Mouse (Mus musculus): ENCODE measurements at regions not wholly inside any gene's neighbourhood (a gene's known extent, or its start where the extent isn't known, plus 50 kb on each side); places are given as distances from the start of the nearest gene placed in this dataset.

DNA sequence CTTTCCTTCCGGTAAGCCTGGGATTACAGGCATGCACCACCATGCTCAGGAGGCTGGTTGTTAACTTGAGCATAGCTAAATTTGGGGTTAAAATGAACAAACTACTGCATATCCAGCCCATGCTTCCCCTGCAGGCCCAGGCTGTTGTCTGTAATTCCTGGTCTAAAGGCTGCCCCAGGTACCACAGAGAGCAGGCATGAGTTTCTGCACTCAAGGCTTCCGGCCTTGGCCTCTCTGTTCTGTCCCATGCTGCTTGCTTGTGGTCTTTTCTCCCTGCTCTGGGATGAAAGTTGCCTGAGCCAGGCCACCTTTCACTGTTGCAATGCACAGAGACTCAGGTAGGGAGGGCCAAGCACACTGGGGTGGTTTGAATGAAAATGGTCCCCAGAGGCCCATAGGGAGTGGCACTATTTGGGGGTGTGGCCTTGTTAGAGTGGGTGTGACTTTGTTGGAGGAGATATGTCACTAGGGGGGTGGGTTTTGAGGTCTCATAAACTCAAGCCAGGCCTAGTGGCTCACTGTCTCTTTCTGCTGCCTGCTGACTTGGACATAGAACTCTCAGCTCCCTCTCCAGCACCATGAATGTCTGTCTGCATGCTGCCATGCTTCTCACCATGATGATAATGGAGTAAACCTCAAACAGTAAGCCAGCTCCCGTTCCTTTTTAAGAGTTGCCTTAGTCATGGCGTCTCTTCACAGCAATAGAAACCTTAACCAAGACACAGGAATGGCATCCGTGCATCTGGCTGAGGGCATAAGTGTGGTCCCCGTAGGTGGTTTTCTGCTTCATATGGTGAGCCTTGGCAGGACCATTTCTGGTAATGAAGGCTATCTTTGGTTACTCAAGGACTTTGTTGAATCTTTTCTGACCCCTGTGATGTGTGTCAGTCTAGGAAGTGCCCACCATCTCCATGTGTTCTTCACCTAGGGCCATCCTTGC is 86.7 kb upstream of the Zfp366 start:
- Histone ChIP-seq H3K36me3 (ENCODE audit: control insufficient read depth, insufficient read depth, low read length) (no peaks in the 10 kb centered on the region), H3K4me1 (ENCODE audit: control insufficient read depth, insufficient read depth, low read length) (peaks cover 2% of the 10 kb centered on the region; the same call in 1 of the 2 replicates), H3K9me3 (ENCODE audit: control insufficient read depth, low read length) (no peaks in the 10 kb centered on the region), H3K27me3 (ENCODE audit: control insufficient read depth, insufficient read depth, low read length) (no peaks in the 10 kb centered on the region), H3K4me2 (replicated peaks; ENCODE audit: low read depth, low read length, severe bottlenecking) (no peak overlapping the region), H3K4me3 (replicated peaks; ENCODE audit: low read length) (no peak overlapping the region), H3K9ac (ENCODE audit: low read depth, low read length, severe bottlenecking) (no peak overlapping the region), H3K27ac (replicated peaks; ENCODE audit: low read depth, low read length) (no peak overlapping the region)
- ATAC-seq (ENCODE audit: low FRiP score, low read depth): no peak
- no peak for TF ChIP-seq POLR2A (IDR thresholded peaks at IDR 0.05; ENCODE audit: borderline replicate concordance, extremely low read depth, insufficient read depth, insufficient read length)
- 90% methylated on average over 6 of the region's 6 CpGs for WGBS
- DNase-seq (ENCODE audit: low spot score): no peak

DNA sequence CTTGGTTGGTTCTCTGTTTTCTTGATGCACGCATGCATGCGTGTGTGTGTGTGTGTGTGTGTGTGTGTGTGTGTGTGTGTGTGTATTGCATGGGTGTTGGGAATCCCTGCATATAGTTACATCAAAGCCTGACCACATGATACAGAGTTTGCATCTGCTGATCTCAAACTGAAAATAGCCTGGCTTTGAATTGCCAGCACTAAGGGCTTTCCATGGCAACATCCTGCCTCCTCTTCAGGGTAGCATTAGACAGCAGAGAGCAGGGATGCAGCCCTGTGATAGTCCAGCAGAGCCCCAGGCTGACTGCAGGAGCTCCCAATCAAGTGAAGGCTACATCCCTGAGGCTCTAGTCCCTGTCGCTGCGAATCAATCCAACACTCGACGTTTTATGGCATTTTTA is 87.8 kb upstream of the Zfp366 start:
- ATAC-seq (ENCODE audit: low FRiP score, low read depth) (no peak), DNase-seq (ENCODE audit: low spot score) (no peak)
- Histone ChIP-seq H3K27ac (replicated peaks; ENCODE audit: low read depth, low read length) (no peak overlapping the region), H3K9ac (ENCODE audit: low read depth, low read length, severe bottlenecking) (no peak overlapping the region), H3K4me3 (replicated peaks; ENCODE audit: low read length) (no peak overlapping the region), H3K4me2 (replicated peaks; ENCODE audit: low read depth, low read length, severe bottlenecking) (no peak overlapping the region), H3K4me1 (ENCODE audit: control insufficient read depth, insufficient read depth, low read length) (peaks cover 9% of the 10 kb centered on the region; the same call in 1 of the 2 replicates), H3K36me3 (ENCODE audit: control insufficient read depth, insufficient read depth, low read length) (no peaks in the 10 kb centered on the region), H3K9me3 (ENCODE audit: control insufficient read depth, low read length) (no peaks in the 10 kb centered on the region), H3K27me3 (ENCODE audit: control insufficient read depth, insufficient read depth, low read length) (no peaks in the 10 kb centered on the region)
- TF ChIP-seq POLR2A (IDR thresholded peaks at IDR 0.05; ENCODE audit: borderline replicate concordance, extremely low read depth, insufficient read depth, insufficient read length): no peak
- WGBS: 87% methylated on average over 6 of the region's 6 CpGs

DNA sequence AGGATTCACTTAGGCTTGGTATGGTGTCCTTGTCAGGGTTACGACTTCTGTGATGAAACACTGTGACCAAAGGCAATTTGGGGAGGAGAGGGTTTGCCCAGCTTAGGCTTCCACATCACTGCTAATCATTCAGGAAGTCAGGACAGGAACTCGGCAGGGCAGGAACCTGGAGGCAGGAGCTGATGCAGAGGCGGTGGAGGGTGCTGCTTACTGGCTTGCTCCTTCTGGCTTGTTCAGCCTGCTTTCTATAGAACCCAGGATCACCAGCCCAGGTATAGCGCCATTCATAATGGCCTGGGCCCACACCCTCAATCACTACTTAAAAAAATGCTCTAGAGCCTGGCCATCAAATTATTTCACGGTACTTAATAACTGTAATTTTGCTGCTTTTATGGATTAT is 89.6 kb upstream of the Zfp366 start:
- 90% methylated on average over 5 of the region's 5 CpGs for WGBS
- Histone ChIP-seq H3K27me3 (ENCODE audit: control insufficient read depth, insufficient read depth, low read length) (no peaks in the 10 kb centered on the region), H3K36me3 (ENCODE audit: control insufficient read depth, insufficient read depth, low read length) (no peaks in the 10 kb centered on the region), H3K9ac (ENCODE audit: low read depth, low read length, severe bottlenecking) (no peak overlapping the region), H3K27ac (replicated peaks; ENCODE audit: low read depth, low read length) (no peak overlapping the region), H3K4me1 (ENCODE audit: control insufficient read depth, insufficient read depth, low read length) (peaks cover 12% of the 10 kb centered on the region; the same call in 1 of the 2 replicates), H3K9me3 (ENCODE audit: control insufficient read depth, low read length) (no peaks in the 10 kb centered on the region), H3K4me3 (replicated peaks; ENCODE audit: low read length) (no peak overlapping the region), H3K4me2 (replicated peaks; ENCODE audit: low read depth, low read length, severe bottlenecking) (no peak overlapping the region)
- no peak for DNase-seq (ENCODE audit: low spot score)
- no peak for TF ChIP-seq POLR2A (IDR thresholded peaks at IDR 0.05; ENCODE audit: borderline replicate concordance, extremely low read depth, insufficient read depth, insufficient read length)
- no peak for ATAC-seq (ENCODE audit: low FRiP score, low read depth)

DNA sequence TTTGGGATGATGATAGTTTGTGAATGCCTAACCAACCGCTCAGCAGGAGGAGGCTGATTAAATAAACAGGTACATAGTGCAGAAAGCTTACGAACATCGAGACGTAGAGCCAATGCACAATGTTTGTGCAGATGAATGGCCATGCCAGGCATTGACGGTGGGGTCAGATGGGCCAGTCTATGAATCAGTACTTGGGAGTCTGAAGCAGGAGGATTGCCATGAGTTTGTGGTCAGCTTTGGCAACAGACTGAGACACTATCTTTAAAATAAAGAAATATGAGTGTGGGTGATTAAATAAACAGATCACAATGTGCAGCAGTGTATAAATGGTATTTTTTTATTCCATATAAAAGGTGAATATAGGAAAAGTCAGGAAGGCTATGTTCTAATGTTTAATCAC is 90.4 kb upstream of the Zfp366 start:
- H3K4me2 ChIP-seq (replicated peaks; ENCODE audit: low read depth, low read length, severe bottlenecking): no peak overlapping the region
- no peak for ATAC-seq (ENCODE audit: low FRiP score, low read depth)
- peaks cover 12% of the 10 kb centered on the region; the same call in 1 of the 2 replicates for H3K4me1 ChIP-seq (ENCODE audit: control insufficient read depth, insufficient read depth, low read length)
- H3K27me3 ChIP-seq (ENCODE audit: control insufficient read depth, insufficient read depth, low read length): no peaks in the 10 kb centered on the region
- no peaks in the 10 kb centered on the region for H3K36me3 ChIP-seq (ENCODE audit: control insufficient read depth, insufficient read depth, low read length)
- H3K4me3 ChIP-seq (replicated peaks; ENCODE audit: low read length): no peak overlapping the region
- WGBS: 86% methylated on average over 5 of the region's 5 CpGs
- no peak overlapping the region for H3K27ac ChIP-seq (replicated peaks; ENCODE audit: low read depth, low read length)
- DNase-seq (ENCODE audit: low spot score): no peak
- no peak overlapping the region for H3K9ac ChIP-seq (ENCODE audit: low read depth, low read length, severe bottlenecking)
- no peaks in the 10 kb centered on the region for H3K9me3 ChIP-seq (ENCODE audit: control insufficient read depth, low read length)
- TF ChIP-seq POLR2A (IDR thresholded peaks at IDR 0.05; ENCODE audit: borderline replicate concordance, extremely low read depth, insufficient read depth, insufficient read length): no peak

DNA sequence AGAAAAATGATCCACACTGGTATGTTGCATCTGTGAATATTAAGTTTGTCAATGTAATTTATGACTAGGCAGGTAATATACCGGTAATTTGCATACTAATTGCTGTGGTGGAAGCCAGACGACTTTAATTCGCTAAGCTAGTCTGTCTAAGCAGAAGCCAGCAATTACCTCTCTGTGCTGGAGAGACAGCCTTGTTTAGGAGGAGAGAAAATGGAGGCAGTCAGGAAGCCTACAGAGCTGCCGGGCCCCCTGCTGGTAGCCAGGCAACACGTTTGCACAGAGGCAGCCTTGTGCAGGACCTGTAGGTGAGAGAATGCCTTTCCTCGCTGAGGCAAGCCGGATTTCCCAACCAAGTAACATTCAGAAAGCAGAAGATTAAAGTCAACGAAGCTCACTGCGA is 91.4 kb upstream of the Zfp366 start:
- Histone ChIP-seq H3K9ac (ENCODE audit: low read depth, low read length, severe bottlenecking) (no peak overlapping the region), H3K27me3 (ENCODE audit: control insufficient read depth, insufficient read depth, low read length) (no peaks in the 10 kb centered on the region), H3K4me1 (ENCODE audit: control insufficient read depth, insufficient read depth, low read length) (peaks cover 12% of the 10 kb centered on the region; the same call in 1 of the 2 replicates), H3K4me3 (replicated peaks; ENCODE audit: low read length) (no peak overlapping the region), H3K27ac (replicated peaks; ENCODE audit: low read depth, low read length) (no peak overlapping the region), H3K4me2 (replicated peaks; ENCODE audit: low read depth, low read length, severe bottlenecking) (no peak overlapping the region), H3K9me3 (ENCODE audit: control insufficient read depth, low read length) (no peaks in the 10 kb centered on the region), H3K36me3 (ENCODE audit: control insufficient read depth, insufficient read depth, low read length) (no peaks in the 10 kb centered on the region)
- DNase-seq (ENCODE audit: low spot score) (peak; percentile 85), ATAC-seq (ENCODE audit: low FRiP score, low read depth) (peak; percentile 90; the same call in 1 of the 2 replicates)
- WGBS: 10% methylated on average over 9 of the region's 9 CpGs
- TF ChIP-seq POLR2A (IDR thresholded peaks at IDR 0.05; ENCODE audit: borderline replicate concordance, extremely low read depth, insufficient read depth, insufficient read length): no peak
